Mouse (Mus musculus) gonadal fat pad, adult 2 months (tissue): ENCODE data around the gene Inka2. TPM values are rescaled to one million over a fixed set of nuclear protein-coding genes. Genes with fewer than 3 reads are reported as not detected.
"Not testable (repeated sequence)": the region's sequence is repeated elsewhere in the genome, so short reads cannot be mapped to it uniquely, and the experiment has no call there.

Experiments
- DNase-seq: peaks from one replicate; pipeline ENCODE4 v3.0.0-alpha.2; 2012; ENCODE audit warnings: low read depth
- polyA plus RNA-seq: library from polyadenylated mRNA; depleted of rRNA; stranded (reverse); fragments of >200 nt; gene quantifications from 2 replicates; pipeline ENCODE4 v1.2.3, GENCODE M21; 2012

Inka2 gene
- polyA plus RNA-seq, 1 experiment = 3.8 TPM

DNA sequence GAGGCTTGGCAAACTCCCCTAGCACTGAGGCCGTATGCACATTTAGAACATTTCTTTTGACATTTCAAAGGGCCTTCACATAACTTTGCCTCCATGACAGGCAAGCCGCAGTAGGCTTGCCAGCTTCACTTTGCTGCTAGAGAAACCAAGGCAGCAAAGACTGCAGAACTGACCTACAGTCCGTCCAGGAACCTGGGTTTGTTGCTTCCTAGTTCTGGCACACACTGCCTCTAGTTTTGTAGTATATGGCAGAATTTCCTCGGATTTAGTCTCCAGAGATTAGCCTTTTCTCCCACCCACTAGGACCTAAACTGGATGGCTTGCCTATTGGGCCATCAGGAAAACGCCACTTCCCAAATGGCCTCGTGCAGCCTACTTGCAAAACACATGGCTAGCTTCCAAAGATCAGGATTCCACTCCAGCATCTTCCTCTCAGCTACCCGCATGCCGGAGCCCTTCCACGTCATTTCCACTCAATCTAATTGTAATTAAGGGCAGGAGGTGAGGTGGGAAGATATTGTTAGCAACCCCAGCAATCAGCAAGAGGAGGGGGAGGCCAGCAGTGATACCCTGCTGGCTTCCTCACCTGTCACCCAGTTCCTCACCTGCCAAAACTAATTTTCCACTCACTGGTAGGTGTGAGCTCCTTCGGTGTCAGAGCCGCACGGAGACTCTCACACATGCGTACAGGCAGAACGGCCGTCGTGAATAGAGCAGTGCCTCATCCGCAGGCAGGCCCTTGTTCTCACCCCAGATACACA lies 7.8 kb upstream of the Inka2 start:
- no peak for DNase-seq

DNA sequence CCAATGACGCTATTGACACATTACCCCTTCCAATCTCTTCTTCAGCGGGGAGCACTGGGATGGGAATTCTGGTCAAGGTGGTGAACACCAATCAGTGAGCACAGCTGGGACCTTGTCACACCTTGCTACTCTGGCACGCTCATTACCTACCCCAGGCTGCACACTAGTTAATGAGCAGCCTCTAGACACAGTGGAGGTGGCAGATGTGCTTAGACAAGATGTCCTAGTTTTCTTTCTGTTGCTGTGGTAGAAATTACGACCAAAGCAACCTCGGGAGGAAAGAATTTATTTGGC lies 7.3 kb upstream of the Inka2 start:
- DNase-seq = no peak

DNA sequence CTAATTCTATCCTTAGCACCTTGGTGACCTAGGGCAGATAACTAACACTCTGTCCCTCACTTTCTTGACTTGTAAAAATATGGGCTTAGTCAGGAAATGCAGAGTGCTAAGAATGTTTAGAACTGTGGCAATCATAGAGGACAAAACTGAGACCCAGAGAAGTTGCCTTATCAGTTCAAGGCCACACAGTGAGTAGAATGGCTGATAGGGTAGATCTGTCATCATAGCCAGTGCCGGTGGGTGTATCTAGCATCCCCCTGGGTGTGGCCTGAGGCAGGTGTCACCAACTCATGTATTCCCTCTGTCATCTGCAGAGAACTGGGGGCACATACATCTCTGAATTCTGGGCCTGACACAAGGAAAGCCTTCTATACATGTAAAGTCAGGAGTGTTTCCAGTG lies 6.1 kb upstream of the Inka2 start:
- no peak for DNase-seq

DNA sequence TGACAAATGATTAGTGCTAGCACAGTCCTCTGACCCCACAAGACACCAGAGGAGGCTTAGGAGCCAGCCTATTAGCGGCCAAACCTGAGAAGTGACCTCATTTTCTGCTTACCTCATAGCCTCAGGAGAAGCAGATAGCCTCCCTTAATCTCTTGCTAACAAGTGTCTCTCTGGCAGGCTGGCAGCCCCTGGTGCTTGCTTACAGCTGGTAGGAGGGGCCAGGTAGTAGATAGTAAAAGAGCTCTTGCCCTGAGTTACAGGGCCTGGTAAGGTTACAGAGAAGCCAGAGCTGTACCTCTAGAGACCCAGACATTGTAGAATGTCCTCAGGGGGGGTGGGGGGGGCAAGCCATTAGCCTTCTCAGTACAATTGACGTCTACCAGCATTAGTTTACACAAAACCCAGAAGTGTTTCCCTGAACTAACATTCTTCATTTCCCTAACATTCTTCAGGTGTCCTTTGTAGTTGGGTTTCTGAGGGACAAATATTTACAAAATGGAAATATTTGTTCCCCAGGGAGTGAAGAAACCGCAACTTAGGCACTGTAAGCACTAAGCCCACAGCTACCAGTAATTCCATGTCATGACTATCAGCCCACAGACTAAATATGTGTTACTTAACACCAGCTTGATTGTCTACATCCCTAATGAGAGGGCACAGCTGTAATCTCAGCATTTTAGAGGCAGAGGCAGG lies 5.0 kb upstream of the Inka2 start:
- no peak for DNase-seq

DNA sequence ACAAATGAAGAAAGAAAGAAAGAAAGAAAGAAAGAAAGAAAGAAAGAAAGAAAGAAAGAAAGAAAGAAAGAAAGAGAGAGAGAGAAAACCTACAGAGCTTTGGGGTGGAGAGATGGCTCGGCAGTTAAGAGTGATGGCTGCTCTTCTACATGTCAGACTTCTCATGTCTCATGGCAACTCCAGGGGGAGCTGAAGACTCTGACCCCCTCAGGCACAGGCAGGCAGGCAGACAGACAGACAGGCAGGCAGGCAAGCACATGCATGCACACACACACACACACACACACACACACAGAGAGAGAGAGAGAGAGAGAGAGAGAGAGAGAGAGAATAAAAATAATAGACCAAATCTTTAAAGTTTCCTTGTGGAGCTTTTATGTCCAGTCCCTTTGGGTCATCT lies 3.6 kb upstream of the Inka2 start:
- DNase-seq = not testable (repeated sequence)

DNA sequence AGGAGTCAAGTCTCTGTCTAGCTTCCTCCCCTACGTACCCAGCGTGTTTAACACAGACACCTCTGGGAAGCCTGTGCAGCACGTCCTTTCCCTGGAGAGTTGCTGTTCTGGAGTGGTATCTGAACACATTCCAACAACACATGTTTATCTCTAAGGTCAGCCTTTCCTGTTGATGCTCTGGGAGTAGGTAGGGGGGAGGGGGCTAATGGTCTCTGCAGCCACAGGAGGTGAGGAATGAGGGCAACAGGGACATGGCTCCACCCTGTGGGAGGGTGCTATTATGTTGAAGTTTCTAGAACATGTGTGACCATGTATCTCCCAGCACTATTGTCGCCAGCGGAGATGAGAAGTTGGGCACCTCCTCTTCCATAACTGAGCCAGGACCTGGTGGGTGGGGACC lies 3.0 kb upstream of the Inka2 start:
- no peak for DNase-seq

DNA sequence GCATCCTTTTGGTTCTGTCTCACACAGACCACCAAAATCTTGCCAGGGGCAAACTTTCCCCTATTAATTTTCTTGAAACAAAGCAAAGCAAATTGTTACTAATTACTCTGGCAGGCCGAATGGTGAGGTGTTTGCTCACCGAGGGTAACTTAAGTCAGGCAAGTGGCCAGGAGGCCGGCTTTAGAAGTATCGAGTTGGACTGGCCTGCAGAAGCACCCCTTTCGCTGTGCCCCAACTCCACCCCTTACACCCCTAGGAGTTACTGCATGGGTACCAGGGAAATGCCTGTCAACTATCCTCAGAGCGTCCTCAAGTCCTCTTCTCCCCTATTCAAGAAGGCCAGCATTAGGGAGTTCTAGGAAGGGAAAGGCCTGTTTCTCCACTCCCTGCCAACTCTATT lies 828 bp upstream of the Inka2 start:
- DNase-seq = no peak

DNA sequence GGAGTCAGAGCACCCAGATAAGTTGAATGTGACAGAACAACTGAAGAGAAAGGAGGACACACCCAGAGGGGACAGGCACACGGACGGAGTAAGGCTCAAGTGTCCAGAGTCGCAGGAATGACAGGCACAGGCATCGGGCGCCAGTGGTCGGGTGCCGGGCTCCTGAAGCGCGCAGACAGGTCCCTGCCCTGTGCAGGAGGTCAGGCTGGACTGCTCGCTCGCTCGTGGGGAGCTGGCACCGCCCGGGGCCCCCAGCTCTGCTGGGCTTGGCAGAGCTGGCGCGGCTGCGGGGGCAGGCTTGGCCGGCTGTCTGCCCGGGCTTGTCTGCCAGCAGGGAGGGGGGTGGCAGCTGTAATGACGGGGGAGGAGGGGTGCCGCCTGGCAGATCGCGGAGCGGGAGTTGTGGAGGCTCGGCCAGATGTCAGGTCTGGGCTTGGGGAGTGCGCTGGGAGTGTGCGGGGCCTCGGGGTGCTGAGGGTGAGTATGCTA lies 706 bp downstream of the Inka2 start:
- no peak for DNase-seq

DNA sequence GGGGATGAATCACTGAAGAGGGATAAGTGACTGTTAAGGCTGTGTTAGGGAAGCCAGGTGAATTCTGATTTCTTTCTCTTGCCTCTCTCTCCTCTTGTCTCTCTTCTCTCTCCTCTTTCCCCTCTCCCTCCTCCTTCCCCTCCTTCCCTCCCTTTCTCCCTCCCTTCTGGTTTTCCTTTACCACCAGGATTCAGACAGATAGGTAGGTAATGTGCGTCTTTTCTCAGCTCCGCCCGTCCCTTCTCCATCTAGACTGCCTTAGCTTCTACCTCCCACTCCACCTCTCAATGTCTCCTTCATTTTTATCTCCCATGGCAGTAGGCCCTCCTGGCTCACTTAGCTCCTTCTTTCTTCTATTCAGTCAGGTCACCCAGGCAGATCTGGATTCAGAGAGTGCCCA lies 1.2 kb downstream of the Inka2 start:
- no peak for DNase-seq

DNA sequence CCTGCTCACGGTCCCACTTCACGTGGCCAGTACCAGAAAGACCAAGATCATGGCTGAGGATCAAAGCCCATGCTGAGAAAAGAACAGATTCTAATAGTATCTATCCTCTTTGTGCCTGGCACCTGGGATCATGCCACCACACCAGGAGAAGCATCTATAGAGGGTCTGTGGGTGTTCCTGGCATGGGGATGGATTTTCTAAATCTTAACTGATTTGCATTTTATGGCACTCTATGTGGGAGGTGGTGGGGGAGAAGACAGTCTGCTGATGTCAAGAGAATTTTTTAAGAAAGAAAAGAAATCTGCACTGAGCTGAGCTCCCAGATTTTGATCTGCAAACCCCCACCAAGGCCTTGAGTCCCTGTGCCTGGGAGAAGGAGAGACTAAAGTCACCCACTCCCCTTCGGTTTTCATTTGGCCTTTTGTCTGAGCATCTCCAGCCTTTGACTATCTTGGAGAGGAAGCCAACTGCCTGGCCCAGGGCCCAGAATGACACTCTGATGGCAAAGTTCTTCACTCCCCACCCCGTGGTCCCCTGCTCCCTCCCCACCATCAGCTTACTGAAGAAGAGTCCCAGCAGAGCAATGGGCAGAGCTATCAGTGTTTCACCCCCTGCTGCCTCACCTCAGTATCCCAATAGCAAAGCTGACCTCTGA lies 2.1 kb downstream of the Inka2 start:
- DNase-seq = no peak

DNA sequence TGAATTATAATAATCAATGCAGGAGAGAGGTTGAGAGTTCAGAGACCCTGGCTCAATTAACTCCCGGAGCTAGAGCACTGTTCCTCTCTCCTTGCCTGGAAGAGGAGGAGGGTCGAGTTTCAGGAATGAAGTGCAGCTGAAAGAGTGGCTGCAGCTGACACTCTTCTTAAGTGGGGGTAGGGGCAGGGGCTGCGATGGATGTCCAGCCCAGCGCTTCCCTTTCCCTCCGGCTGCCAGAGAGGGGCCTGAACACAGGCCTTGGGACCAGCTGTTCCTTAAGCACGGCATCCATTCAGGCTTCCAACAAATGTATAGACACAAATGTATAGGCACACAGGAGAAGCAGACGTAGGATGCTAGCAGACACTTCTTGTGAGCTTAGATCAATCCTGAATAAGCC lies 3.2 kb downstream of the Inka2 start:
- no peak for DNase-seq

DNA sequence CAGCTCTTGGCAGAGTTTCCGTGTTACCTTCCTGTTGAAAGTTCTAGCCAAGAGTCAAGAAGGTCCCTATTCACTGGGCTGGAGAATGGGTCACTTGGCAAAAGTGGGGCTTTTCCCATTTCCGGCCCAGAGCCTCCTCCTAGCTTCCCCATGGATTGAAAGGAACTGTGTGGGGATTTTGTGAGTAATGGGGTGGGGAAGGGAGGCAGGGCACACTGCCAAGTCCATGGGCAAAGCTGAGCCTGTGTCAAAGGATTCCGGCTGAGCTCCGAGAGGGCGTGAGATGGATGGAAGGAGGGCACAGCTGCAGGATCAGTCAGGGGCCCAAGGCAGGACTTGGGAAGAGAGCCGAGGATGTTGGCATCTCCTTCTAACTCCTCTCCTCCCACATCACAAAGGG lies 5.8 kb downstream of the Inka2 start:
- DNase-seq = no peak

DNA sequence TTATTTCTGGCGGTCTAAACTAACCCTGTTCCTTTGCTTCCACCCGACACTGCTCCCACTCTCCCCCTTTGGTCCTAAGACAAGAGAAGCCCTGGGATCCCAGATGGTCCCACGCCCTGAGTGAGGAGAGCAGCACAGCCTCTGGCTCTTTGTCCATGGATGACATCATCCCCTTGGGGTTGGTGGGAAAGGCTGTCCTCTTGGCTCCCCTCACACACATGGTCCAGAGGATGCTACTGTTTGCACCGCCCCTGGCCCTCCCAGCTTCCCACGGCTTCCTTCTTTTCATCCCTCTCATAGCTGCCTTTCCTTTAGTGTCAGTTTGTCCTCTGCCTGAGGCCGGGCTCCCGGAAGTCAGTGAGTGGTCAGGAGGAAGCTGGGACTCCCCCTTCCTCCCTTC lies 7.3 kb downstream of the Inka2 start:
- no peak for DNase-seq

DNA sequence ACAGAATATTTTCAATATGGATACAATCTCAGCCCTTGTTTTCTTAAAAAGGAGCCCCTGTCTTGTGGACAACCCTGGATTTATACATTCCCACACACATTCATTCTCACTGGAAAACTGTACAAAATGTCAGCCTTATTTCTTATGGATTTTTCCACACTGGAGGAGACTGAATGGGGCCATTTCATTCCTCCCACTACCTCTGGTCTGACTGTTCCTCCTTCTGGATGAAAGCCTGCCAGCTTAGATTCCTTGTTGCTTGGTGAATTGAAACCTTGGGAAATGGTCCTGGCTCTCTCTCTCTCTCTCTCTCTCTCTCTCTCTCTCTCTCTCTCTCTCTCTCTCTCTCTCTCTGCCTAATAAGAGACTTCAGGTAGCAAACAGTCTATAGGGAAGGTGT lies 8.4 kb downstream of the Inka2 start:
- DNase-seq = no peak

DNA sequence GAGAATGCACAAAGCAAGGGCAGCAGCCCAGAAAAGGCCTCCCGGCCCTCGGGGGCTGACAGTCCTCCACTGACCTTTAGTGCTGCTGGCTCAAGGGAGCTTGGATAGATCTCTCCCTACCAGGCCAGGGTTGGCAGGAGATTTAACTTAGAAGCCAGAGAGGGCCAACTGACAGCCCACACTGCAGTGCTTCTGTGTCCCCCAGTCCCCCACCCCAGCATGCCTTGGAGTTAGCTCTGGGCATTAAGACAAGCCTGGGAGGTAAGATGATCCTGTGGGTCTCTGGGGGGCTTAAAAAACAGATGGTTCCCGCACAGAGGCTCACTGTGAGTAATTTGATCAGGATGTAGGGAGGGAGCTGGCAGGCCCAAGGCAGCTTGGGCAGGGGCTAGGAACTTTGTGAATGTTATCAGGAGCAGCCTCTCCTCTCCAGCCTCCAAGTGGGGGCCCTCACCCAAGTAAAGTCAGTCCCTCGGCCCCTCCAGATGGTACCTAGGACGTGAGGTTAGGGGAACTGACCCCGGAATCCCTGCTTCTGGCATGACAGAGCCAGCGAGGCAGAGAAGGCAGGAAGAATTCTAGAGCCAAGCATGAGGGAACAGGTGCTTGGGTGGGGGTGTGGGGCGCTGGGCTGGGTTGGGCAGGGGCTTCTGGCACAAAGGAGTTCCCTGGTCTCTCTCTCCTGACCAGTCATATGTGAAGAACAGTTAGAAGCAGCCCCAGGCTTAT lies 9.9 kb downstream of the Inka2 start:
- DNase-seq = no peak

DNA sequence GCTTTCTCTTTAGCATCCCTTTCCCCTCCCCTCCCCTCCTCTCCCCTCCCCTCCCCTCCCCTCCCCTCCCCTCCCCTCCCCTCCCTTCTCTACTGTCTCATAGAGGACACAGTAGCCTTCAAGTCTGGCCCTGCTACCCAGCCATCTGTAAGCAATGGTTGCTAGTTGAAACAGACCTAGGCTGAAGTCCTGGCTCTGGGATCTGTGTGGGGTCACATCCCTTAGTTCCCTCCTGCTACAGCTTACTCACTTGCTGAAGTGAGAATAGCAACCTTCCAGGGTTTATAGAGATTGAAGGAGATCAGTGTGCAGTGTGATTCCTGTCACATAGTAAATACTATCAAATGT lies 10.4 kb downstream of the Inka2 start:
- DNase-seq = no peak

DNA sequence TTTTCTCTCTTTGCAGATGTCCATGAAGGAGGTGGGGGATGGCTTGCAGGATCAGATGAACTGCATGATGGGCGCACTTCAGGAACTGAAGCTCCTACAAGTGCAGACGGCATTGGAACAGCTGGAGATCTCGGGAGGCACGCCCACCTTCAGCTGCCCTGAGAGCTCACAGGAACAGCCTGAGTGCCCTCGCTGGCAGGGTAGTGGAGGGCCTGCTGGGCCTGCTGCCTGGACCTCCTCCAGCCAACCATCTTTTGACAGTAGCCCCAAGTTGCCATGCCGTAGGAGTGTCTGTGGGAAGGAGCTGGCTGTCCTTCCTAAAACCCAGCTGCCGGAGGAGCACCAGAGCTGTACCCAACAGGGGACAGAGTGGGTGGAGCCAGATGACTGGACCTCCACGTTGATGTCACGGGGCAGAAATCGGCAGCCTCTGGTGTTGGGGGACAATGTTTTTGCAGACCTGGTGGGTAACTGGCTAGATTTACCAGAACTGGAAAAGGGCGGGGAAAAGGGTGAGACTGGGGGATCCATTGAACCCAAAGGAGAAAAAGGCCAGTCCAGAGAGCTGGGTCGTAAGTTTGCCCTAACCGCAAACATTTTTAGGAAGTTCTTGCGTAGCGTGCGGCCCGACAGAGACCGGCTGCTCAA lies 12.1 kb downstream of the Inka2 start:
- DNase-seq = no peak

DNA sequence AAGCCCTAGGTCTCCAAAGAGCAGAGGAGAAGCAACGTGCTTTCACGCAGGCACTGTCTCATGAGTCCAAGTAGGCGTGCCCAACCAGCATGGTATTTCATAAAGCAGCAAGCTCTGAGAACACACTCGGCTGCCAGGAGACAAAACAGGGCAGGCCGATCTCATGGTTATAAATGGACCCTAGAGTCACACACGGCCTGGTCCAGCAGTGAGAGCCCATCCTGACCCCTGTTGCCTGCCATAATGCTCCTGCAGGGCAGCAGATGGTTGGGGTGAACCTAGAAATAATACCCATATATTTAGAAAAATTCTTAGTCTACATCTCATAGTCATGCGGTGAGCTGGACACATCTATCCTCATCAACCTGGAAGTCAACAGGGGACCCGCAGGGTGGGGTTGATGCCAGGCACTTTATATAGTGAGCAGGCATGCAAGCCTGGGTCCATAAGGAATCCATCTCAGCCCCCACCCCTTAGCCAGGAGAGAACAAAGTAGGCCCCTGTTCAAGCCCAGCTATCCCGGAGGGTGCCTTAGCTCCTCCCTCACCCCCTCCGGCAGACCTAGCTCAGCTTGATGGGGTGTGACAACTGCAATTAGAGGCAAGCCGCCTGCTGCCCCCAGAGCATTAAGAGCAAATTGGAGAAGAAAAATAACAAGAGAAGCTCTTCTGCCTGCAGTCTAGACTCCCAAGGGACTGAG lies 13.6 kb downstream of the Inka2 start:
- no peak for DNase-seq

DNA sequence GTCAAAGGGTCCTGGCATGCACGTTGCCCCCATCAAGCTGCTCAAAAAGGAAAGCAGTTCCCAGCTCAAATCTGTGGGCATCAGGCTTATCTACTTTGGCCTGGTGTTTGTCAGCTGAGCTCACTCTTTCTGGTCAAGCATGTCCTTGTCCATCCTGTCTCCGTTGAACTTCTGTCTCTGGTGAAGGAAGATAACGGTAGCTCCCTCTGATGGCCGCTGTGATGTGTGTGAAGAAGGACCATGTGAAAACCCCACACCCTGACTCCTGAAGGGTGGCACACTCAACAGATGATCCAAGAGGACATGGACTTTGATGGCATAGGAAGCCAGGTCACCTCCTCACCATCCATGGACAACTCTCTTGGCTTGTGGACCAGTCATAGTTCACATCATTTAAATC lies 14.3 kb downstream of the Inka2 start:
- DNase-seq = no peak

DNA sequence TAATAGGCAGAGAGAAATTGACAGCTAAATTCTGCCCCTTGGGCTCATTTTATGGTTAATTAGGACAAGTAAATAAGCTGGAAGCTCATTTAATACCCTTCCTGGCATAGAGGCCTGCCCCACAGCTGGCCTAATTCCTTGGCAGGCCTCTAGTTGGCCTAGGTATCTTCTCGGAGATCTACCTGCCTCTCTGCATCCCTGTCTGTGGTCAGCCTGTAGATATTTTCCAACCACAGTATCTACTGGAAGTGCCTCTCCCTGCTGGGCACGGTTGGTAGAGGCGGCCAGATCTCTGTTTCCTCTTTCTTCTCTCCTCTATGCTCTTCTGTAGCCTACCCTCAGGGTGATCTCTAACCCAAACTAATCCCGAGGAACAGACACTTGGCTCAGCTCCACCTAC lies 15.6 kb downstream of the Inka2 start:
- peak; percentile 57 for DNase-seq

DNA sequence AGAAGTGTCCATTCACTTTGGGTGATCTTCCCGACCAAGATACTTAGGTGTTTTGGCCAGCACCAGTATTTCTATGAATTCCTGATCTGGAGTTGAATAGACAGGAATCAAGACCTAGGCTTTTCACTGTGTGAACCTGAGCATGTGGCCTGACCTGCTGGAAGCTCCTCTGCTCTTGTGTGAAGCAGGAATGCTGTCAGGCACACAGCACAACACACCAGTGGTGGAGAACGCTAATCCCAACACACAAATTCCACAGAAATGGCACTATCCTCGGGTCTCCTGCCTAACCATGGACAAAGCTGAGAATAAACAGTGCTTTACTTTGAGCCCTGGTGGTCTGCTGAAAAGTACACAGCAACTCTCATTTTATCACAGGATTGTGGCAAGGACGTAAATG lies 16.1 kb downstream of the Inka2 start:
- DNase-seq = no peak
